Mouse (Mus musculus) lung, postnatal 0 days (tissue): ENCODE results near the gene Otp. TPM values are rescaled to one million over a fixed set of nuclear protein-coding genes. Genes with fewer than 3 reads are reported as not detected.

ENCODE experiments used
- ATAC-seq: fragments of 200-750 bp; cut with Nextera tagmentation; 2 replicates; pipeline ENCODE4 v1.8.0; 2017; ENCODE audit warnings: moderate library complexity
- DNase-seq: peaks from one replicate; pipeline ENCODE4 v3.0.0-alpha.2; 2016; ENCODE audit warnings: low spot score
- H3K27ac ChIP-seq: fragments of 300-500 bp; sonication (generic); 2 replicates; pipeline ENCODE4 v1.5.1; 2014; ENCODE audit warnings: antibody characterized with exemption, mild to moderate bottlenecking, low read length, mixed read lengths
- H3K27me3 ChIP-seq: fragments of 300-500 bp; sonication (generic); replicated peaks from 2 replicates; pipeline ENCODE4 v1.6.1; 2014; ENCODE audit warnings: low read length, mixed read lengths; ENCODE audit not compliant: insufficient read depth
- H3K36me3 ChIP-seq: fragments of 300-500 bp; sonication (generic); 2 replicates; pipeline ENCODE4 v1.6.1; 2014; ENCODE audit warnings: low read length, mixed read lengths; ENCODE audit not compliant: insufficient read depth
- H3K4me1 ChIP-seq: fragments of 300-500 bp; sonication (generic); 2 replicates; pipeline ENCODE4 v1.6.1; 2014; ENCODE audit warnings: antibody characterized with exemption, low read depth, low read length, mixed read lengths; ENCODE audit not compliant: insufficient read depth
- H3K4me2 ChIP-seq: fragments of 300-500 bp; sonication (generic); replicated peaks from 2 replicates; pipeline ENCODE4 v1.6.1; 2014; ENCODE audit warnings: low read depth, mild to moderate bottlenecking, low read length, moderate library complexity, mixed read lengths
- H3K4me3 ChIP-seq: fragments of 300-500 bp; sonication (generic); 2 replicates; pipeline ENCODE4 v1.5.1; 2014; ENCODE audit warnings: low read depth, low read length
- H3K9ac ChIP-seq: fragments of 300-500 bp; sonication (generic); replicated peaks from 2 replicates; pipeline ENCODE4 v1.6.1; 2014; ENCODE audit warnings: low read depth, mild to moderate bottlenecking
- H3K9me3 ChIP-seq: fragments of 300-500 bp; sonication (generic); 2 replicates; pipeline ENCODE4 v1.6.1; 2016; ENCODE audit warnings: low read length, mixed read lengths
- CTCF ChIP-seq: IDR thresholded peaks from 2 replicates; pipeline ENCODE4 v1.5.1; 2016; ENCODE audit warnings: antibody characterized with exemption, mild to moderate bottlenecking
- EP300 ChIP-seq: IDR thresholded peaks from 2 replicates; pipeline ENCODE4 v1.6.1; 2016; ENCODE audit warnings: antibody characterized with exemption, mild to moderate bottlenecking, control low read depth
- WGBS: fragments of 180-500 bp; shearing (Covaris S2); extraction: QIAGEN DNeasy Blood & Tissue Kit; methylation state at CpG from one replicate; pipeline ENCODE4 v1.1.7; 2014; 5-methylcytosine and 5-hydroxymethylcytosine counted together
- polyA plus RNA-seq: library from polyadenylated mRNA; unstranded; fragments of >200 nt; fragmentation: Nextera tagmentation; extraction: Ambion mirVana; gene quantifications from 2 replicates; pipeline ENCODE4 v1.2.1, GENCODE M21; 2015

The Otp gene
- polyA plus RNA-seq, 1 experiment from 2014 or later = not detected

GRCm38 (mm10) chr13:94876286-94877210, 1.1 kb downstream of the Otp start:
- H3K4me1 ChIP-seq = no peaks in the 10 kb centered on the region
- ATAC-seq = no peak
- WGBS = 1% methylated on average over 30 of the region's 30 CpGs
- DNase-seq = no peak
- no peaks in the 10 kb centered on the region for H3K36me3 ChIP-seq
- H3K9me3 ChIP-seq = no peaks in the 10 kb centered on the region
- TF ChIP-seq EP300 (no peak), CTCF (no peak)
- H3K4me2 ChIP-seq = no peak overlapping the region
- H3K27me3 ChIP-seq = peaks cover 81% of the 10 kb centered on the region
- no peak overlapping the region for H3K4me3 ChIP-seq
- no peak overlapping the region for H3K27ac ChIP-seq
- H3K9ac ChIP-seq = no peak overlapping the region

- DNase-seq (no peak), ATAC-seq (no peak)
- no peak for TF ChIP-seq EP300
- TF ChIP-seq CTCF = no peak
- no peak overlapping the region for H3K9ac ChIP-seq
- no peak overlapping the region for H3K27ac ChIP-seq
- WGBS = 1% methylated on average over 27 of the region's 27 CpGs
- no peak overlapping the region for H3K4me2 ChIP-seq
- no peak overlapping the region for H3K4me3 ChIP-seq
- H3K27me3 ChIP-seq = peaks cover 81% of the 10 kb centered on the region
- H3K36me3 ChIP-seq = no peaks in the 10 kb centered on the region
- no peaks in the 10 kb centered on the region for H3K9me3 ChIP-seq
- no peaks in the 10 kb centered on the region for H3K4me1 ChIP-seq
Measured at GRCm38 (mm10) chr13:94877211-94877590, 1.8 kb downstream of the Otp start.

- no peak overlapping the region for H3K4me2 ChIP-seq
- H3K36me3 ChIP-seq = no peaks in the 10 kb centered on the region
- H3K4me3 ChIP-seq = no peak overlapping the region
- H3K27me3 ChIP-seq = peaks cover 83% of the 10 kb centered on the region
- DNase-seq (peak; percentile 65), ATAC-seq (no peak)
- no peaks in the 10 kb centered on the region for H3K9me3 ChIP-seq
- WGBS = 13% methylated on average over 10 of the region's 10 CpGs
- H3K9ac ChIP-seq = no peak overlapping the region
- TF ChIP-seq CTCF = no peak
- TF ChIP-seq EP300 = no peak
- no peak overlapping the region for H3K27ac ChIP-seq
- H3K4me1 ChIP-seq = no peaks in the 10 kb centered on the region
Measured at GRCm38 (mm10) chr13:94877991-94878745, 2.8 kb downstream of the Otp start.

GRCm38 (mm10) chr13:94881201-94881600, 5.8 kb downstream of the Otp start:
- H3K4me3 ChIP-seq = no peak overlapping the region
- H3K9ac ChIP-seq = no peak overlapping the region
- TF ChIP-seq EP300 = no peak
- TF ChIP-seq CTCF = no peak
- H3K4me1 ChIP-seq = no peaks in the 10 kb centered on the region
- H3K27me3 ChIP-seq = peaks cover 84% of the 10 kb centered on the region
- no peak for DNase-seq
- H3K9me3 ChIP-seq = no peaks in the 10 kb centered on the region
- no peak overlapping the region for H3K27ac ChIP-seq
- ATAC-seq = no peak
- no peak overlapping the region for H3K4me2 ChIP-seq
- no peaks in the 10 kb centered on the region for H3K36me3 ChIP-seq
- WGBS = 0% methylated on average over 3 of the region's 3 CpGs

- H3K27me3 ChIP-seq = peaks cover 74% of the 10 kb centered on the region
- WGBS = 3% methylated on average over 10 of the region's 10 CpGs
- TF ChIP-seq EP300 = no peak
- TF ChIP-seq CTCF = no peak
- H3K4me3 ChIP-seq = no peak overlapping the region; the same call in 1 of the 2 replicates
- DNase-seq (no peak), ATAC-seq (no peak)
- H3K9ac ChIP-seq = no peak overlapping the region
- peak overlapping the region; percentile 75 for H3K4me2 ChIP-seq
- no peak overlapping the region for H3K27ac ChIP-seq
- H3K36me3 ChIP-seq = no peaks in the 10 kb centered on the region
- no peaks in the 10 kb centered on the region for H3K9me3 ChIP-seq
- no peaks in the 10 kb centered on the region for H3K4me1 ChIP-seq
Measured at GRCm38 (mm10) chr13:94882221-94882620, 6.8 kb downstream of the Otp start.

GRCm38 (mm10) chr13:94882711-94883145, 7.3 kb downstream of the Otp start:
- H3K9me3 ChIP-seq = no peaks in the 10 kb centered on the region
- peak overlapping the region; percentile 40 for H3K4me3 ChIP-seq
- peaks cover 73% of the 10 kb centered on the region for H3K27me3 ChIP-seq
- no peak for TF ChIP-seq EP300
- no peak for TF ChIP-seq CTCF
- no peaks in the 10 kb centered on the region for H3K36me3 ChIP-seq
- ATAC-seq (peak; percentile 12; the same call in 1 of the 2 replicates), DNase-seq (no peak)
- H3K9ac ChIP-seq = no peak overlapping the region
- no peaks in the 10 kb centered on the region for H3K4me1 ChIP-seq
- under 1% methylated on average over 37 of the region's 37 CpGs for WGBS
- H3K4me2 ChIP-seq = peak overlapping the region; percentile 75
- no peak overlapping the region for H3K27ac ChIP-seq
